14 mouse cellular contexts compared by ENCODE assay signal in genomic region chr10:117559615-117560395, GRCm38 (mm10).
DNase-seq lines count a peak whose midpoint lies in the region; ATAC-seq and TF ChIP-seq lines count a peak whose summit lies in the region.
"Had no signal": no experiment of that assay in that cellular context is flagged by ENCODE, and none has a peak within 500 bp of the region (broad histone marks: within the 10 kb centered on the region; RNA-seq: fewer than 3 reads in every experiment).

No protein-coding gene starts in this region.

- H3K4me2 ChIP-seq in hindbrain, embryonic 13.5 days: peak overlapping the region; percentile 15; the same call in 1 of the 2 replicates
- H3K4me2 ChIP-seq in hindbrain, embryonic 12.5 days (replicated peaks): no peak overlapping the region
- 0 out of 2 replicates have a peak overlapping the region, but pooled peaks have one; percentile 1 for H3K4me2 ChIP-seq in midbrain, embryonic 15.5 days
- no peak overlapping the region for H3K4me2 ChIP-seq in hindbrain, postnatal 0 days (ENCODE audit: low read depth, low read length)
- H3K4me2 ChIP-seq: heart, embryonic 12.5 days had no signal

- DNase-seq in midbrain, embryonic 10.5 days (ENCODE audit: low spot score): no peak
- DNase-seq in hindbrain, postnatal 0 days (ENCODE audit: low spot score): peak; percentile 24
- peak; percentile 89 for DNase-seq in splenic B cell, adult 2 months (ENCODE audit: low read depth, low spot score)
- DNase-seq in urinary bladder, adult 2 months (ENCODE audit: low spot score): no peak
- DNase-seq in layer of hippocampus, adult 2 months (ENCODE audit: low spot score in 2 of 2): no peak
- DNase-seq: adrenal gland, adult 2 months; right cerebral cortex, postnatal 14 days had no signal

- peak overlapping the region; percentile 18; the same call in 1 of the 2 replicates for H3K27ac ChIP-seq in hindbrain, embryonic 13.5 days
- no peak overlapping the region for H3K27ac ChIP-seq in hindbrain, embryonic 12.5 days
- H3K27ac ChIP-seq in midbrain, embryonic 15.5 days: no peak overlapping the region
- no peak overlapping the region for H3K27ac ChIP-seq in midbrain, embryonic 10.5 days (replicated peaks)
- H3K27ac ChIP-seq in hindbrain, postnatal 0 days: no peak overlapping the region
- no peak overlapping the region for H3K27ac ChIP-seq in layer of hippocampus, adult 2 months
- H3K27ac ChIP-seq: stomach, postnatal 0 days had no signal

- H3K4me1 ChIP-seq in hindbrain, embryonic 13.5 days (replicated peaks): peaks cover 16% of the 10 kb centered on the region
- peaks cover 7% of the 10 kb centered on the region for H3K4me1 ChIP-seq in hindbrain, embryonic 12.5 days
- no peaks in the 10 kb centered on the region for H3K4me1 ChIP-seq in midbrain, embryonic 15.5 days
- peaks cover 9% of the 10 kb centered on the region for H3K4me1 ChIP-seq in midbrain, embryonic 10.5 days
- H3K4me1 ChIP-seq in hindbrain, postnatal 0 days (ENCODE audit: insufficient read depth, low read length): no peaks in the 10 kb centered on the region
- H3K4me1 ChIP-seq: heart, embryonic 12.5 days; megakaryocyte, embryonic 14.5 days had no signal

- H3K4me3 ChIP-seq in hindbrain, embryonic 13.5 days: no peak overlapping the region
- no peak overlapping the region for H3K4me3 ChIP-seq in hindbrain, embryonic 12.5 days
- H3K4me3 ChIP-seq in midbrain, embryonic 15.5 days: no peak overlapping the region
- no peak overlapping the region for H3K4me3 ChIP-seq in midbrain, embryonic 10.5 days
- H3K4me3 ChIP-seq in hindbrain, postnatal 0 days (ENCODE audit: low read length): no peak overlapping the region
- H3K4me3 ChIP-seq in layer of hippocampus, adult 2 months: no peak overlapping the region
- H3K4me3 ChIP-seq: heart, embryonic 12.5 days; megakaryocyte, embryonic 14.5 days had no signal

- no peak for ATAC-seq in hindbrain, embryonic 13.5 days (ENCODE audit: low FRiP score)
- ATAC-seq in hindbrain, embryonic 12.5 days (ENCODE audit: low FRiP score): no peak
- ATAC-seq in midbrain, embryonic 15.5 days (replicated peaks): no peak
- ATAC-seq in hindbrain, postnatal 0 days: no peak
- ATAC-seq: inflammation-experienced regulatory T-cells, adult 6 months had no signal

- H3K9me3 ChIP-seq in hindbrain, embryonic 13.5 days: no peaks in the 10 kb centered on the region
- H3K9me3 ChIP-seq in hindbrain, embryonic 12.5 days (replicated peaks): no peaks in the 10 kb centered on the region
- no peaks in the 10 kb centered on the region for H3K9me3 ChIP-seq in midbrain, embryonic 15.5 days
- no peaks in the 10 kb centered on the region for H3K9me3 ChIP-seq in midbrain, embryonic 10.5 days (replicated peaks)
- H3K9me3 ChIP-seq in hindbrain, postnatal 0 days (ENCODE audit: low read length): no peaks in the 10 kb centered on the region
- H3K9me3 ChIP-seq: heart, embryonic 12.5 days had no signal

- TF ChIP-seq CTCF in hindbrain, postnatal 0 days (IDR thresholded peaks at IDR 0.05; ENCODE audit: low read depth): no peak
- TF ChIP-seq CTCF in layer of hippocampus, adult 2 months (conservative IDR thresholded peaks at IDR 0.05): no peak

- H3K9ac ChIP-seq in hindbrain, embryonic 13.5 days: no peak overlapping the region
- H3K9ac ChIP-seq in hindbrain, embryonic 12.5 days: no peak overlapping the region
- H3K9ac ChIP-seq in midbrain, embryonic 15.5 days: no peak overlapping the region
- H3K9ac ChIP-seq in hindbrain, postnatal 0 days (replicated peaks; ENCODE audit: low read length): no peak overlapping the region
- H3K9ac ChIP-seq: heart, embryonic 12.5 days had no signal

- H3K27me3 ChIP-seq in hindbrain, embryonic 13.5 days: no peaks in the 10 kb centered on the region
- no peaks in the 10 kb centered on the region for H3K27me3 ChIP-seq in hindbrain, embryonic 12.5 days
- no peaks in the 10 kb centered on the region; the same call in 1 of the 2 replicates for H3K27me3 ChIP-seq in midbrain, embryonic 15.5 days (replicated peaks)
- H3K27me3 ChIP-seq in midbrain, embryonic 10.5 days (ENCODE audit: low read depth, poor library complexity, severe bottlenecking): peaks cover 8% of the 10 kb centered on the region; the same call in 1 of the 2 replicates
- no peaks in the 10 kb centered on the region for H3K27me3 ChIP-seq in hindbrain, postnatal 0 days (ENCODE audit: insufficient read depth, low read length)
- no peaks in the 10 kb centered on the region for H3K27me3 ChIP-seq in splenic B cell, adult 2 months (ENCODE audit: control insufficient read depth, insufficient read depth, low read length, poor library complexity, severe bottlenecking)
- H3K27me3 ChIP-seq: megakaryocyte, embryonic 14.5 days had no signal

- WGBS in hindbrain, embryonic 13.5 days: 52% methylated on average over 17 of the region's 17 CpGs
- WGBS in hindbrain, embryonic 12.5 days: 66% methylated on average over 17 of the region's 17 CpGs
- whole genome bisulfite sequencing in midbrain, embryonic 15.5 days: 42% methylated on average over 17 of the region's 17 CpGs
- WGBS in midbrain, embryonic 10.5 days: 74% methylated on average over 17 of the region's 17 CpGs
- WGBS in hindbrain, postnatal 0 days: 39% methylated on average over 17 of the region's 17 CpGs

- H3K36me3 ChIP-seq in hindbrain, embryonic 13.5 days: no peaks in the 10 kb centered on the region
- H3K36me3 ChIP-seq in hindbrain, embryonic 12.5 days: no peaks in the 10 kb centered on the region
- no peaks in the 10 kb centered on the region for H3K36me3 ChIP-seq in midbrain, embryonic 15.5 days (replicated peaks)
- H3K36me3 ChIP-seq in midbrain, embryonic 10.5 days: no peaks in the 10 kb centered on the region
- no peaks in the 10 kb centered on the region for H3K36me3 ChIP-seq in hindbrain, postnatal 0 days (ENCODE audit: insufficient read depth, low read length)
- no peaks in the 10 kb centered on the region for H3K36me3 ChIP-seq in splenic B cell, adult 2 months (ENCODE audit: control insufficient read depth, insufficient read depth, low read length, poor library complexity, severe bottlenecking)
- H3K36me3 ChIP-seq: heart, embryonic 12.5 days had no signal

Comparison
In these comparisons a context has a peak if more than half of its experiments do, and no peak if none do; other contexts are left out.
1. H3K4me2 ChIP-seq: peak in hindbrain, embryonic 13.5 days (single experiment) and midbrain, embryonic 15.5 days (single experiment); none in hindbrain, embryonic 12.5 days (single experiment) and hindbrain, postnatal 0 days (single experiment).
2. DNase-seq: peak in hindbrain, postnatal 0 days (single experiment) and splenic B cell, adult 2 months (single experiment); none in midbrain, embryonic 10.5 days (single experiment), urinary bladder, adult 2 months (single experiment) and layer of hippocampus, adult 2 months (0 of 2).